Mouse (Mus musculus) layer of hippocampus, adult 18-20 months (tissue): ENCODE measurements around the gene Gak. TPM values are rescaled to one million over a fixed set of nuclear protein-coding genes. Genes with fewer than 3 reads are reported as not detected.

Experiments used
- DNase-seq, 2 experiments: peaks; one replicate each; pipeline ENCODE4 v3.0.0; 2022; ENCODE audit warnings: low spot score in 2 of 2
- total RNA-seq, 2 experiments: library from RNA; stranded (reverse); gene quantifications; 2 replicates each; pipeline ENCODE4 v1.2.3; 2021

The Gak gene
- total RNA-seq, 2 experiments from 2014 or later, result 89.7 to 93.0 TPM

DNA sequence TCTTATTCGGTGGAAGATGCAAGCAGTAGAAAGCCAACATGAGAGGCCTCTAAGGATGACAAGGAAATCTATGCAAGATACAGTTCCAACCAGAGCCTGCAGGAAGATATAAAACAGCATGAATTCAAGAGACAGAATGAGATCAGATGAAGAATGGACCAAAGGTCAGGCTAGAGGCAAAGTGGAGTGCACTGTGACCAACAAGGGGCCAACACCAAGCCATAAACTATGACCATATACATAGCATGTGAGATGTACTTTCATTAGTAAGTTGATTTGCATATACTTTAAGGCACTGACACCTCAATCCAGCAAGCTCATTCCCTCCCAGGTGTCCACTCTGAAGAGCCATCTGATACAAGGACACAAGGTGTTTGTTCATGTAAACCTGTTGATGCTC lies 19.1 kb downstream of the Gak start:
- no peak for DNase-seq

DNA sequence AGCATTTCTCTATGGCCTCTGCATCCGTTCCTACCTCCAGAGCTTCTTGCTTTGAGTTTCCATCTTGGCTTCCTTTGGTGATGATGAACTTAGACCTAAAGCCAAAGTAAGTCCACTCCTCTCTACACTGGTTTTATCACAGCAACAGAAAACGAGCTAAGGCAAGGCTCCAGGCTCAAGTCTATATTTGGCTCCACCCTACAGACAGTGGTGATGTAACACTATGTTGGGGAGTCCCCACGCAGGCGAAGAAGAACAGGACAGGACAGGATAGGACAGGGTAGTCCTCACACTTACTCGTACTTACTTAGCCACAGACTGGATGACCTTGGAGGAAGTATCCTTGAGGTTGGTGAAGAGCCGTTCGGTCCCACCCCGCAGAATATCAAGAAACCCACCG lies 27.0 kb downstream of the Gak start:
- no peak for DNase-seq

DNA sequence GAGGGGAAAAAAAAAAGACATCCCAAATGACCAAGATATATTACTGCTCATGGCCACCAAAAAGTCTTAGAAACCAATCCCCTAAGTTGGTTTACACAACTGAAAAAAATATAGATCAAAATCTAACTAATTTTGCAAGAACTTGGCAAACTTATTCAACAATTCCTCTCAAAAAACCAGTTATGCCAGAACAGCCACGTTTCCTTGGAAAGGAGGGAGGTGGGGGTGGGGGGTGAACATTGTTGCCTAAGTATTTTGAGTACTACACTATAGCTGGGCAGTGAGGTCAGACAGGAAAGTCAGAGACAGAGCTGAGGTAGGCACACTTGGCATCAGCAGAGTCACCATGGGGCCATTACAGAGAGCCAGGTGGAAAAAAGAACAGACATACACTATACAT lies 29.6 kb downstream of the Gak start:
- DNase-seq, result no peak

DNA sequence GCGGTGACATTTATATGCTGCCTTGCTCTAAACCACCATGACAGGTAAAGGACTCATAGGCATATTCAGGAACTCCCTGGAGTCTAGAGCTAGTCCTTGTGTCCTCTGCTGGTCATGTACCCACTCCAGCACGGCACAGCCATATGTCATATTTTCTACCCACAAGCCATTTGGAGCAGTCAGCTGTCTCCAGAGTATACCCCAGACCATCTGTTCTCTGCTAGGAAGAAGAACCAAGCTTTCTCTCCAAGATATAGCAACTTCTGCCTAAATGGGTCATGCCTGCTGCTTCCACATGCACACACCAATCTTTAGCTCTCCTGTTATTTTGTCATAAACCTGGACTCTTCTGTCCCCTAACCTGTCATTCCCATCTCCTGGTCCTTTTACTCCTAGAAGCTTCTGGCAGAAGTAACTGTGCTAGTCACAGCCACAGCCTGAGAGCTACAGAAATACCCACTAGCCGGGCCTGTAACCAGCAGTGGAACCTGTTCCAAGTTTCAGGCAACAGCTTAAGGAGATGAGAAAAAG lies 48.1 kb downstream of the Gak start:
- DNase-seq, result peak; percentile 53 to 76

DNA sequence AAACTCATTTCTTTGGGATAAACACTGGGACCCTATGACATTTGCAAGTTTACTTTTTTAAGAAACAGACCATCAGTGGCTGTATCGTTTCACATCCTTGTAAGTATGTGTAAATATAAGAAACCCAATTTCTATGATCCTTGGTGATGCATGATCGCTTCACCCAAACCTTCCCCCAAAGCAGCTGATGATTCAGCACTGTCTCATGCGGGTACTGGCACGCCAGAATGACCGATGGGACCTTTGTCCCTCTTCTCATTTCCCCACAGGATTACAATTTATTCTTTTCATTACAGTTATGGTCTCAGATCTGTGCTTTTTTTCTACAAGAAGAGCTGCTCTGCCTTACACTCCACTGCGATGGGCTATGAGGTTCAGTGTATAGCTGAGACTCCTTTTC lies 56.5 kb downstream of the Gak start:
- DNase-seq, result no peak

DNA sequence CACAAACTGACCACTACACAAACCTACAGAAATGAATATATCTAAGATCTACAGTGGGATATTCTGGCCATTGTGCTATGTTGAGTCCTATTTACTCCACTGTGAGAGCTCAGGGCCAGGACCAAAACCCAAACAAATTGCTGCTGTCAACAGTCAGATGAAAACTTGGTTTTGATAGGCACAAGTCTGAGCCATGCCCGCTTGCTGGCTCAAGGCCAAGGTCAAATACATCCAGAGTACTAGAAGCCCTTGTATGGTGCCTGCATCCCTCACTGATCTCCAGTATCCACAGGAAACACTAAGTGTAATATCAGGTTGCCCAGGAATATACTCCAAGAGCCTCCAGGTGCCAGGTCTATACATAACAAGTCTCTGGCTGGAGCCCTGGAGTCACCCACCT lies 58.6 kb downstream of the Gak start:
- no peak for DNase-seq

DNA sequence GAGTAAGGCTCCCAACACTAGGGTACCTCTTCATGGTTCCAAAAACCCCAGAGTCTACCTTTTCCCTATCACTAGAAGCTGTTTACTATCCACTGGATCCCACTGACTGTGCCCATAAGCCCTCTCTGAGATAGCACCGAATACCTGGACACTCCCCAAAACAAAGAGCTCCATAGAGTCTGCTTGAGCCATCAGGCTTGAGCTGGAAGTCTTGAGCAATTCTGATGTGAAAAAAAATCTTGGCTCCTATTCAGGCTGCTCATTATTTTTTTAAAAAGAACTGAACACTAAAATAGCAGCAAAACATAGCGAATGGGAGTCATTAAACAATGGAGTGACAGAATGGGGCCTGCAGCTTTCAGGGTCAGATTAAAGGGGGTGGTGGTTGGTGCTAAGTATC lies 62.5 kb downstream of the Gak start:
- no peak for DNase-seq

DNA sequence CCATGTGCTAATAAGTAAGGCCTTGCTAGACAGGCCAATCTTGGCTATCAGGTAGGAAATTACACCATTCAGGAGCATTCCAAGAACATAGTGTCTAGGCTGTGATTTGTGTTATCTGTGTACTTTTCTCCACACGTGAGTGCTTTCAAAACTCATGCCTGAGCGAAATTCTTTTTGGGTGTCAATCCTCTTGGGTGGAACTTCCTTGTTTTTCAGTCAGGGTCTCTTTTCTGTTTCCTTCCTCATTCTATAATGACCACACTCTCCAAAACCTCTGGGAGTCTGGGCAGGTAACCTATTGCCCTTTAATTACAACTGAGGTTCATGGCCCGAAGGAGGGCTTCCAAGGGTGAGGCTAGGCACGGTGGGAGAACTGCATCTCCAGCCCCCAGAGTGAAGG lies 63.0 kb downstream of the Gak start:
- DNase-seq, result no peak

DNA sequence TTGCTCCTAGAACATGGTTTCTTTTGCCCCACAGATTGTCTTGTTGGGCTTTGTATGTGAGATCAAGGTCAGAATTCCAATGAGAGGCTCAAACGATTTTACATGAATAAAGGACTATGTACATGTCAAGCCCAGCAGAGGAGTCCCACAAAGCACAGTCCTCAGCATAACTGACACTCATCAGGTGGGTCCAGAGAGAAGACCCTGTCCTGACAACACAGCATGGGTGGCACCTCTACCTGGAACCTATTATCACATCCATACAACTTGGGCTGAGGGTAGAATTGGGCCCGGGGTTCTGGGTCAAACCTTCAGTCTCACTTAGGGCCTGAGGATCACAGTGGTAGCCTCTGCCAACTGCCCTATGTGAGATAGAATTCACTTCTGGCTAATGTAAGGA lies 64.2 kb downstream of the Gak start:
- DNase-seq, result no peak

DNA sequence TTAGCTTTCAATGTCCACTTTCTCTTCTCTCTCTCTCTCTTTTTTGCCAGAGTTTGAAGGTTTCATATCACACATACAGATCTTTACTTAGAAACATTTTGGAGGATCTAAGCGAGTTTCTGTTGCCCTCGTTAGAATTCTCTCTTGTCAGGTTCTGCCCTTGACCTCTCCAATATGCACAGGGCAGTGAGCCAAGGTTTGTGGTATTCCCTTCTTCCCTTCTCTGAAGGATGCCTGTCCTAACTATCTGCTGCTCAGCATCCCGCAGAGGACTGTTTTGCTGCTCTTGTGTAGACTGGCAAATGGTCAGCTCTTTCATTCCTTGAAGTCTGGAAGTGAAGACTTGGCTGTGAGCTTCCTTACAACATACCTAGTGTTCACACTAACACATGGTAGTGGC lies 65.2 kb downstream of the Gak start:
- DNase-seq, result no peak

DNA sequence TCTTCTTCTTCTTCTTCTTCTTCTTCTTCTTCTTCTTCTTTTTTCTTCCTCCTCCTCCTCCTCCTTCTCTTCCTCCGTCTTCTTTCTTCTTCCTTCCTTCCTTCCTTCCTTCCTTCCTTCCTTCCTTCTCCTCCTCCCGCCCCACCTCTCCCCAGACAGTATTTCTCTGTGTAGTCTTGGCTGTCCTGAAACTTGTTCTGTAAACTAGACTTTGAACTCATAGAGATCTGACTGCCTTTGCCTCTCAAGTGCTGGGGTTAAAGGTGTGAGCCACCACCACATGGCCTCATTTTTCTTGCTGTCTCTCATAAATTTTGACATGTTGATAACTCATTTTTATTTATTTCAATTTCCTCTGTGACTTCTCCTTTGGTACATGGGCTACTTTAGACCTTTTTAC lies 67.1 kb downstream of the Gak start:
- no peak for DNase-seq

DNA sequence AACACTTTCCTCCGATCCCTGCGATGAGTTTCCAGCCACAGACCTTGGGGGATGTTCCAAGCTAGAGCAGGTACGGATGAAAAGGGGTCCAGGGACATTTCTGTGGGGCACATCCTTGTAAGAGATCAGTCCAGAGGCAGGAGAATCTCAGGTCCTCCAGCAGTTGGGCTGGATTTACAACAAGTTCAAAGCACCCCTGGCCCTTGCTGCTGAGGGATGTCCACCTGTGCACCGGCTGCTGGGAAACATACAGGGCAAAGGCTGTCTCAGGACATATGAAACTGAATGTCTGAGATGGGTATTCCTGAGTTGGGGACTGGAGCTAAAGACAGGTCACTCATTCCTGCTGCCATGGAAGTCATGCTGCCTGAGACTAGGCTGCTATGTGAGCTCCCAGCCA lies 72.6 kb downstream of the Gak start:
- DNase-seq, result no peak

DNA sequence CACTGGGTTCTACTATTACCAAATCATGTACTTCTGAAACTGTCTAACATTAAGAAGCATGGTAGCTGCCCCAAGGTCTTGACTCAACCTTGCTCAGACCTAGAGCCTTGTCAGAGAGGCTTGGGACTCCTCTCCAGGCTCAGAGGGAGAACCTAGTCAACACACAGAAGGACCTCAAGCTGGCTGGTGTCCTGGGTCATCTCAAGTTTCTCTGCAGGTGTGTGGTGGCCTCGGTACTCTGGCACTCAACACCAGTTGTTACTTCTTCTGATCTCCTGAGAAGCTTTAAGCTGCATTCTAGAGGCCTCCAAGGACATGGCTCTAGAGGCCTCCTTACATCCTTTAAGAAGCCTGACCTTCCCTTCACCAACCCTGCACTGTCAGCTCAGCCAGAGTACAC lies 75.5 kb downstream of the Gak start:
- DNase-seq, result no peak

DNA sequence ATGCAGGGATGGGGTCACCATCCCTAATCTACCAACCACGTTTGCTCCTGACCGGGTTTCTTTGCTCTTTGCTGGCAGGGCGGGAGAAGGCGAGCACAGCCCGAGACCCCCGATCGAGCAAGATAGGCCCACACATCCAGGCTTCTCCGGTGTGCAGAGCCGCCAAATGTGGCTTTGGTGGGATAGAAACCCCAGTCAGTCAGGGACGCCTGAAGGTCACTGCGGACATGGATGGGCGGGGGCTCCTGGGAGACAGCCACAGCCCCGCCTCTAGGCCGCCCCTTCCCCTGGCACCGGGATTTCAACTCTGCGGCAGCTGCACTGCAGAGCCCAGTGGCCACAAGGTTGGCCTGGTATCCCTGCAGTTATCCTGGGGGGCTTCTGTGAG lies 79.4 kb downstream of the Gak start:
- no peak for DNase-seq

DNA sequence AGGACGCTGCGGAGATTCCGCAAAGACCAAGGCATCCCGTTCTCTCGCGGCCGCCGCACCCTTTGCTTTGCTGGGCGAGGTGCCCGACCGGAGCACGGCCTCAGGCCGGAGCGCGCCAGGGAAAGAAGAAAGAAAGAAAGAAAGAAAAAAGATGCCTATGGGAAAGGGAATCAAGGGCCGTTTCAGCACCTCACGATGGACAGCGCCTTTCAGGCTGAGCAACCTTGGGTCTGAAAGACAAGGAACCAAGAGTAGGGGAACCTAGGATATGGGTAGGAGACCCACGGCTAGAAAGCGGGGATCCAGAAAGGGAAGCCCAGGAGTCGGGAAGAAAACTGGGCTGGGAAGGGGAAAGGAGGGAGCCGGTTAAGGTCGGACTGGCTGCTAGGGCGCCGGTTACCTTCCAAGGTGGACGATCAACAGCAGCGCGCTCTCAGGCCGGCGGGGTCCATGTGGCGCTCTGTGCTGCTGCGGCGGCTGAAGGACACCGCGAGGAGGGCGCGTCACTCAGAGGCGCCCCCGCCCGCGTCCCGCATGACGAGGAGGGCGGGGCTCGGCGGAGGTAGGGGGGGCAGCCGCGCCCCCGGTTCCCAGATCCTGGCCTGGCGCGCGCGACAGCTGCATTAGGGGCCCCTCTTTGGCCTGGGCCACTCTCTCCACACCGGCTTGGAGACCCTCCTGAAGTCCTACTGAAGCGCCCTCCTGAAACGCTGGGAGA lies 79.9 kb downstream of the Gak start, which contains the start of gene Cplx1:
Cplx1 (minus strand) TSS at position 536 of the 718 bp plus-strand sequence.
- DNase-seq, result peak; percentile 69 to 73

DNA sequence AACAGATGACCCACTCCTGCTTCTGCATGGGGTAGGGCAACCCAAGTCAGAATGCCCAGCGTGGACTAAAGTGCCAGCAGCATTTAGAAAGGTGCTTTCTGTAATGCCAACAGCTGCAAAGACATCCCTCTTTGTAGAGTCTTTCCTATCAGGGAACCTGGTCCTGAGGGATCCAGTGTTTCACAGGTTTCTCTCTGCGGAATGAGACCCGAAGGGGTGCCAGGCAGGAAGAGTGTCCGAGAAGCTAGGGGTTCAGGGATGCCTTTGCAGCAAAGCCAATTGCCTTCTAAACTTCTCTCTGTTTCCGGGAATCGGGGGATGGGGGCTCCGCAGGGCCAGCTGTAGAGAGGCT lies 80.4 kb downstream of the Gak start:
- no peak for DNase-seq

DNA sequence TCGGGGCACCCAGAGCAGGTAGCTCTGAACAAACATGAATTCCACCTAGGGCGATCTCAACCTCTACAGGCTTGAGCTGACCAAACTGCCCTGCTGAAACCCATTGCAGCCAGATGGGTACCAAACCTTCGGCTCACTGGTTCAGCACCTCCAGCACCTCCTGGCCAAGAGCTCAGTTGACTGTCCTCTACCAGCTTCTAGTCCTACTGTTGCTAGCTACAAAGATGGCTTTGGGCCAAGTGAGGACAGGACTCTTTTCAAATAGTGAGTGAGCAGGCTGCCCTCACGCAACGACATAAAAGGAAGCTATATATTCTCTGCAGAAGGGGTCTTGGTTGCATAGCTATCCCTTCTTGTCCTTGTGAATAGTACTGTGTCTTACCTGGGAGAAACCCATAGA lies 81.9 kb downstream of the Gak start:
- no peak for DNase-seq

DNA sequence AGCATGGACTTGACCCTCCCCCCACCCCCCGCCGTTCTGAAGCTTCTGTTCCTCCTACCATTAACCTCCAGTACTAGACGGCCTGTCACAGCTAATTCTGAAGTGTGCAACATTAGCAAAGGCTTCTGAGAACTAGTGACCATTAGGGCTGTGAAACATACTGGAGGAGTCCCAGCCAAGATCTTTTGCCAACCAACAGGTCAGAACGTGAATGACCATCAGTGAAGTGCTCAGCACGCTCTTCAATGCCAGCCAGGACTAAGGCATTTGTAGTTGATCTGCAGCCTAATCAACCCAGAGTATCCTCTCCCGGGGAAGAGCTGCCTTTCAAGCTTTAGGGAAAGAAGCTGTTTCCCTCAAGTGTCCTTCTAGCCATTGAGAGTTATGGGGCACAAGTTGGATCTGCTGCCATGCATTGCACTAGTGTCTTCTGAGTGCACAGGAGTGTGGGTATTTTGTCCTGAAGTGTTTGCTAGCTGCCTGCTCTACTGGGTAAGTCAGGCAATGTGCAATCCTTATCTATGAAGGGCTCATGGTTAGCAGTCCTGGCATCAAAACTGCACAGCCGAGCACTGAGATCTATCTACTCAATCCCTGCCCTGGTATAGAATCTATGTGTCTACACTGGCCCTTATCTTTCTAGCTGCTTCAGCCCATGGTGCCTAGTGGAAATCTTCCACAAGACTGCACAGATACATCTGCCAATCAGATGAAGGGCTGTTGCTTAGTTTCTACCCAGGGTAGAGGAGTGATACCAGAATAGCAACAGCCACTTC lies 85.9 kb downstream of the Gak start:
- no peak for DNase-seq

DNA sequence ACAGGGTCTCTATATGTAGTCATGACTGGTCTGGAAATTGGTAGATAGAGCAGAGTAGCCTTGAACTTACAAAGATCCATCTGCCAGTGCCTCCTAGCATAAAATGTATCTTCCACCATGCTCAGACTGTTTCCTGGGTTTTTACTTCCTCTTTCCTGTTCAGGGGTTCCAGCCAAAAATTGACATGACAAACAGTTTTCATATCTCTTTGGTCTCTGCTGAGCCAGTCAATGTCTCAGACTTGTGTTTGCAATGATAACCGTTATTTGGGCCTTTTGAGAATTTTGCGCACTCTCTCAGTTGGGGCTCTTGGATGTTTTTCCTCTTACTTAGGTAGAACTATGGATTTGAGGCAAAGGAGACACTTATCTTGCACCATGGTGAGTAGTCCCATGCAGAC lies 95.4 kb downstream of the Gak start:
- DNase-seq, result no peak

DNA sequence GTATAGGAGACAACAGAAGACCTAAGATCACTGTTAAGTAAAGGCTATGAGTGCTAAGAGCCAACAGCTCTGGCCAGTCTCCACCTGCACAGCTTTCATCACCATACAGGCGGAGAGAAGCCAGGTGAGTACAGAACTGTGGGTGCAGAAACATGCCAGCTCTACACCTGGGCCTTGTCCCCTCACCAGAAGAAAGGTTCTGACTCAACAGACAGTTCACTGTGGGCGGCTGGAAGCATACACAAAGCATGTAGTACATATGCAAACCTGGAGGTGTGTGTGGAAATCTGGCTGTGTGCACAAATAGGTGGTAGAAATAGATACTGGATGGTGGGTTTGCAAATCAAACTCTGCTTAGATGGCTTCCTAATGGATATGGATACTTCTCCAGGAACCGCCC lies 107.0 kb downstream of the Gak start:
- DNase-seq, result no peak

DNA sequence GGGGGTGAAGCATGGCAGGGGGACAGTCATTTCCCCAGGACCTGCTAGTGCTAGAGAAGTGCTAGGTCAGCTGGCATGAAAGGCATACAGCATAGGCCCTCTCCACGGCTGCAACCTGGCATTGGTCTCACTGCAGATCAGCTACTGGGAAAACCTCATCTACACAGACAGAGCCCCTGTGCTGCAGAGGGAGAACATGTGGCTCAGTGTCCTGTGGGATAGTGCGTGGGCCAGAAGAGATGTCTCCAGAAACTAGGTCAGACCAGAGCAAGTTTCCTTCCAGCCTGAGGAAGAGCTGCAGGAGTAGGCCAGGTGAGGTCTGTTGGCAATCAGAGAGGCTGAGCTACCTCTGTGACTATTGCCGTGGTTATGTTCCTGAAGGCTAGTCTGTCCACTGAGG lies 107.7 kb downstream of the Gak start:
- no peak for DNase-seq

DNA sequence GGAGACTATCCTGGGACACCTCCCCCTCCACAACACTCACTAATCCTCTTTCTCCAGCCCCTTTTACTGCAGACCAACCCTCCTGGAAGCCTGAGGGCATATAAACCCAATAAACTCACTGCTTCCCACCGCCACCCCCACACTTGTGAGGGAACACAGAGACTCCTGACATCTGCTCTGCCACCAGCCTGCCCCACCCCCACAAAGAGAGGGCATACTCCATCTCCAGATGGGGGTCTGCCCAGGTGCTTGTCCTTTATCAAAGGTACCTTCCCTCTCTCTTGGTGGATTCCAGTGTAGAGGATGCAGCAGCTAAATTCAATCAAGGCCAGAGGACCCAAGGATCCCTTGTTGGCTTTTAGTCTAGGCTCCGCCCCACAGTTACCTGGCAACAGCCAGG lies 108.5 kb downstream of the Gak start:
- DNase-seq, result peak in 1 of 2 experiments; percentile 44

DNA sequence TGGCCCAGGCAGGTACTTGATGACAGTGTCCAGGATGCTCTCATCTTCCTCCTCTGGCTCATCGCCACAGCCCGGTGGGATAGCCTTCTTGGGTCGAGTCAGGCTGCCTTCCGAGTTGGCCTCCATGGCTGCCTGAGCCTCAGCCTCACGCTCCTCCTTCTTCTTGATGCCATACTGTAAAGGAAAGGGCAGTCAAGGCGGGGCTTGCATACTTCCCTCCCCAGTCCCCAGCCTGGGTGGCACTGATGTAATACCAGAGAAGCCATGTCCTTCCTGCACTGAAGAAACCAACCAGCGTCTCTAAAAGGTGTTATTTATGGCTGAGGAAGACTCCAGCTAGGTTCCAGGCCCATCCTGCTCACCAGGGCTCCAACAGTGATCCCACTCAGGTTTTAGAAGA lies 109.4 kb downstream of the Gak start:
- no peak for DNase-seq
